Mouse (Mus musculus) c-Kit-positive CD71-negative TER-119-negative erythroid progenitor cells, embryonic 14.5 days (primary cell): ENCODE data around the gene Pwp2.
"Not testable (repeated sequence)": the region's sequence is repeated elsewhere in the genome, so short reads cannot be mapped to it uniquely, and the experiment has no call there.

Source experiments
- DNase-seq: peaks from one replicate; pipeline ENCODE4 v3.0.0-alpha.2; 2013; ENCODE audit warnings: low read depth

Gene Pwp2

GRCm38 (mm10) chr10:78140843-78141242 lies 44.1 kb downstream of the Pwp2 start:
- DNase-seq, result no peak

- DNase-seq, result no peak
Measured at GRCm38 (mm10) chr10:78140251-78140600, 44.7 kb downstream of the Pwp2 start.

- no peak for DNase-seq
Measured at GRCm38 (mm10) chr10:78139572-78140250, 45.2 kb downstream of the Pwp2 start.

- DNase-seq, result no peak
Measured at GRCm38 (mm10) chr10:78138812-78139523, 46.0 kb downstream of the Pwp2 start.

- no peak for DNase-seq
Measured at GRCm38 (mm10) chr10:78137191-78137590, 47.8 kb downstream of the Pwp2 start.

- no peak for DNase-seq
Measured at GRCm38 (mm10) chr10:78135947-78136346, 49.0 kb downstream of the Pwp2 start.

- no peak for DNase-seq
Measured at GRCm38 (mm10) chr10:78134975-78135798, 49.8 kb downstream of the Pwp2 start.

GRCm38 (mm10) chr10:78134400-78134799 lies 50.5 kb downstream of the Pwp2 start:
- no peak for DNase-seq

- no peak for DNase-seq
Measured at GRCm38 (mm10) chr10:78129998-78130397, 55.0 kb downstream of the Pwp2 start.

GRCm38 (mm10) chr10:78129423-78129822 lies 55.5 kb downstream of the Pwp2 start:
- DNase-seq, result no peak

GRCm38 (mm10) chr10:78128647-78129046 lies 56.3 kb downstream of the Pwp2 start:
- DNase-seq, result no peak

- DNase-seq, result no peak
Measured at GRCm38 (mm10) chr10:78127931-78128330, 57.0 kb downstream of the Pwp2 start.

- DNase-seq, result no peak
Measured at GRCm38 (mm10) chr10:78127046-78127870, 57.7 kb downstream of the Pwp2 start.

GRCm38 (mm10) chr10:78126311-78126710 lies 58.6 kb downstream of the Pwp2 start:
- no peak for DNase-seq

- not testable (repeated sequence) for DNase-seq
Measured at GRCm38 (mm10) chr10:78125061-78125460, 59.9 kb downstream of the Pwp2 start.

GRCm38 (mm10) chr10:78124137-78124536 lies 60.8 kb downstream of the Pwp2 start:
- DNase-seq, result not testable (repeated sequence)
